Mouse (Mus musculus) gonadal fat pad, adult 2 months (tissue): ENCODE data around the gene Catsper4. TPM values are rescaled to one million over a fixed set of nuclear protein-coding genes. Genes with fewer than 3 reads are reported as not detected.

Experiments used
- DNase-seq: peaks from one replicate; pipeline ENCODE4 v3.0.0-alpha.2; 2012; ENCODE audit warnings: low read depth
- polyA plus RNA-seq: library from polyadenylated mRNA; depleted of rRNA; stranded (reverse); fragments of >200 nt; gene quantifications from 2 replicates; pipeline ENCODE4 v1.2.3, GENCODE M21; 2012; rRNA removed

Catsper4 gene
- polyA plus RNA-seq, 1 experiment: 0.23 TPM

DNA sequence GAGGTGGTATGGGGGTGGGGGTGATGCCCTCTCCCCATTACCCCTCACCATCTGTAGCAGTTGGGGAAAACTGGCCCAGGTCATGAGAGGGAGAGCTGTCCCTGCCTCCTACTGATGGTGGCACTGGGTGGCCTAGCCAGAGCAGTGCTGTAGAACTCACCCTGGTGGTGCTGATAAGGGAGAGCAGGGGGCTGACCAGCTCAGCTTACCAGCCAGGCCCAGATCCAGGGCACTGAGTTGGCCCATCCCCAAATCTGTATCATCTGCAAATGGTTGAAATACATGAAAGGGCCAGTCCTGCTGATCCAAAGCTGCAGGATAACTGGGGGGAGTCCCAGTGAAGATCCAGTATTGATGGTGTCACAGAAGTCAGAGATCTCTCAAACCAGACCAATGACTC is 45.4 kb downstream of the Catsper4 start:
- no peak for DNase-seq

DNA sequence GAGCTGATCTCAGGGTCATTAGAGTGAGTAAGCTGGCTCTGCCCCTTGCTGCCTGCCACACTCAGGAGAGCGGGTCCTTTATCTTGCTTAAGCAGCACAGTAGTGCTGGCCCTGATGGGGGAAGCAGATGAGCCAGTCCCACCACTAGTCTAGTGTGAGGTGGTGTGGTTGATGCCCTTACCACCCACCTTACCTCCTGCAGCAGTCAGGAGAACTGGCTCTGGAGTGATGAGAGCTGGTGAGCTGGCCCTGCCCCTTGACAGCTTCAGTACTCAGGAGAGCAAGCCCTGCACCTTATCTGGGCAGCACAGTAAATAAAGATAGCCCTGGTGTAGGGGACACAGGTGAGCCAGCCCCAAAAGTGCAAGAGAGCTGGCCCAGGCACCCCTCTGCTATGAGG is 46.1 kb downstream of the Catsper4 start:
- no peak for DNase-seq

DNA sequence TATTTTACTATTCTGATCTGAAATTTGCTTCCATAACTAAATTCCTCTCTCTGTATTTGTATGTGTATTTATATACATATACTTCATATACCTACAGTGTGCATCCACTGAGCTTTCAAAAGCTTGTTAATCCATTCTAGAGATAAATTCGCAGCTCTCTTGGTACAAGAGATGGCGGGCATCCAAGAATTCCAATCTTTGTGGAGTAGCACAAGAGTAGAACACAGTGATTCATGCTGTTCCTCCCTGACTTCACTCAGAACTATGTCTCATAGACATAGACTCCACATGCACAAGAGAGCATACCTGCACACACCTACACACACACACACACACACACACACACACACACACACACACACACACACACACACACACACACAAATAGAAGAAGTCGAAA is 54.8 kb downstream of the Catsper4 start:
- no peak for DNase-seq

DNA sequence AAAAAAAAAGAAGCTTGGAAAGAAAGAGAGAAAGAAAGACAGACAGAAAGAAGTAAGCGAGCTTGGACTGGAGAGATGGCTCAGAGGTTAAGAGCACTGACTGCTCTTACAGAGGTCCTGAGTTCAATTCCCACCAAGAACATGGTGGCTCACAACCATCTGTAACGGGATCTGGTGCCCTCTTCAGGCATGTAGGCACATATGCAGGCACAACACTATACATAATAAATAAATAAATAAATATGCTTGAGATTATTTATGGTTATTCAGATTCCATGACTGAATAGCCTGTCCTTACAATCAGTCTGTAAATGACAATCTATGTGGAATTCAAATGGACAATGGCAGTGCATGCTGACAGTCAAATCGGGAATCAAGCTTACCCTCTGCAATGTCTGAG is 60.3 kb downstream of the Catsper4 start:
- no peak for DNase-seq

DNA sequence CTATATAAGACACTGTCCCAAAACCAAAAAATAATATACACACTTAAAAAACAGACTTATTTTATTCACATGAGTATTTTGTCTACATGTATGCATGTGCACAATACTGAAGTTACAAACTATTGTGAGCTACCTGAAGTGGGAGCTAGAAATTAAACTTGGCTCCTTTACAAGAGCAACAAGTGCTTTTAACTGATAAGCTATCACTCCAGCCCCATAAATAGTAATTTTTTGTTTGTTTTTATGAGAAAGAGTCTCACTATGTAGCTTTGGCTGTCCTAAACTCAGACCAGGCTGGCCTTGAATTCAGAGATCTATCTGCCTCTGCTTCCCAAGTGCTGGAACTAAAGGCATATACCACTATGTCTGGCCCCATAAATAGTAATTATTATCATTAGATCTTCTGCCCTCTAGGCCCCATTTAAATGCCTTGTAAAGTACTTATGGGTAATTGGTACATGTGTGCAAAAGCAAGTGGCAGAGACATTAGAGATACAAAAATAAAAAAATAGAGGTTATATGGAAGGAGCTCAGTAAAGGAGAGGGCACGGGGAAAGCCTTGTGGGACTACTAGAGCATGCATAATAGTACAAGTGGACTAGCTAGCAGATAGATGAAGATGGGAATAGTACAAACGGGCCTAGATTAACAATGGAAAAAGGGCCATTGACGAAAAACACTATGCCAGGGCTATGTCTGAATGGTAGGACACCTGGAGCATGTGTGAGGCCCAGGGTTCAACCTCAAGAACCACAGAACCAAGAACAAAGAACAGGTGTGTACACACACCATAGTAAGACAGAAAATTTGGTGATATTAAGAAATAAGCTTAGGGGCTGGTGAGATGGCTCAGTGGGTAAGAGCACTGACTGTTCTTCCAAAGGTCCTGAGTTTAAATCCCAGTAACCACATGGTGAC is 61.4 kb downstream of the Catsper4 start:
- no peak for DNase-seq

DNA sequence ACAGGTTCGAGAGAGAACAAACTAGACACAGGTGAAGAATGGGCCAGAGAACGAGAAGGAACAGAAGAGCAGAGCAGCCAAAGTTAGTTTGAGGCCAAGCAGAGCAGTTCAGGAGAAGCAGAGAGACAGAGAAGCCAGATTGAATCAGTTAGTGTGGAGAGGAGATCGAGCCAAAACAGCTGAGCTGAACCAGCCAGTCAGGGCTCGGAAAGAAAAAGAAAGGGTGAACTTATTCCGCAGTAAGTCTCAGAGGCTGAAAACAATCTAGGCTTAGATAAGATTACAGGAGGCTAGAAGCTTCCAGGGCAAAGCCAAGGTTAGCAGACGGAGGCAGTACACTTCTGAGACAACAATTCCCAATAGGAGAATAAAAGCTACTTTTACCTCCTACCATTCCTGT is 62.2 kb downstream of the Catsper4 start:
- DNase-seq: no peak

DNA sequence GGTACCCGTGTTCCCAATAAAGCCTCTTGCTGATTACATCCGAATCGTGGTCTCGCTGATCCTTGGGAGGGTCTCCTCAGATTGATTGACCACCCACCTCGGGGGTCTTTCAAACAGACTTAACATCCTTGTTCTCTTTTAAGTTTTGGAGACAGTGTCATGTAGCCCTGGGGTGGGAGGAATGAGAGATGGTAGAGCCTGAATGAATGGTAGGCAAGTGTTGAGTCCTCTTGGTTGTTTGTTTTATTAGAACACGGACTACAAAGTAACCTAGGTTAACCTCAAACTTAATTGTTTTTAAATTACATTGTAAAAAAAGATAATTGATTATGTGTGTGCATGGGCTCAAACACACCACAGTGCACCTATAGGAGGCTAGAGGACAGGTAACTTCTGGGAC is 62.6 kb downstream of the Catsper4 start:
- DNase-seq: no peak

Other genes with a start within 250 kb of the Catsper4 start
- 40.2 and 50.3 TPM in 2 replicates for gene Dhdds, start 226.5 kb downstream of the Catsper4 start, polyA plus RNA-seq
- not detected in 2 replicates for gene Lin28a, start 208.5 kb downstream of the Catsper4 start, polyA plus RNA-seq
- 0.42 and 0.84 TPM in 2 replicates for gene Zfp683, start 173.5 kb downstream of the Catsper4 start, polyA plus RNA-seq
- gene Crybg2, start 166.6 kb downstream of the Catsper4 start, polyA plus RNA-seq: 3.1 and 4.5 TPM in 2 replicates
- gene Cd52, start 132.3 kb downstream of the Catsper4 start, polyA plus RNA-seq: 1,433 and 3,556 TPM in 2 replicates
- gene Ubxn11, start 124.8 kb downstream of the Catsper4 start, polyA plus RNA-seq: 22.2 and 28.3 TPM in 2 replicates
- 935 and 1,090 TPM in 2 replicates for gene Sh3bgrl3, start 98.6 kb downstream of the Catsper4 start, polyA plus RNA-seq
- gene Cep85, start 40.3 kb downstream of the Catsper4 start, polyA plus RNA-seq: 21.3 and 29.8 TPM in 2 replicates
- gene Gm7534, start 24.4 kb downstream of the Catsper4 start, polyA plus RNA-seq: not detected in 2 replicates
- 8.7 and 10.3 TPM in 2 replicates for gene Cnksr1, start 11.0 kb upstream of the Catsper4 start, polyA plus RNA-seq
- 0.05 TPM in 1 of 2 replicates, not detected in the other for gene E130218I03Rik, start 16.3 kb upstream of the Catsper4 start, polyA plus RNA-seq
- 8.7 and 8.9 TPM in 2 replicates for gene Zfp593, start 18.2 kb upstream of the Catsper4 start, polyA plus RNA-seq
- gene Gm30191, start 19.6 kb upstream of the Catsper4 start, polyA plus RNA-seq: not detected in 2 replicates
- 15.0 and 15.6 TPM in 2 replicates for gene Grrp1, start 26.7 kb upstream of the Catsper4 start, polyA plus RNA-seq
- 6.8 and 8.3 TPM in 2 replicates for gene Pdik1l, start 60.5 kb upstream of the Catsper4 start, polyA plus RNA-seq
- gene Trim63, start 87.7 kb upstream of the Catsper4 start, polyA plus RNA-seq: 1.0 and 1.1 TPM in 2 replicates
- gene Slc30a2, start 115.8 kb upstream of the Catsper4 start, polyA plus RNA-seq: 41.8 and 53.7 TPM in 2 replicates
- 2.7 and 3.2 TPM in 2 replicates for gene Extl1, start 156.5 kb upstream of the Catsper4 start, polyA plus RNA-seq
- 47.4 and 66.4 TPM in 2 replicates for gene Pafah2, start 168.9 kb upstream of the Catsper4 start, polyA plus RNA-seq
- 3.5 and 7.7 TPM in 2 replicates for gene Stmn1, start 240.9 kb upstream of the Catsper4 start, polyA plus RNA-seq